Mouse (Mus musculus): ENCODE results near the gene Bcl6. TPM values are rescaled to one million over a fixed set of nuclear protein-coding genes. Genes with fewer than 3 reads are reported as not detected.

The Bcl6 gene
- total and polyA plus RNA-seq, 3 experiments, result 0.20 to 0.60 (median 0.25) TPM

GRCm38 (mm10) chr16:23986871-23987270 lies 1.8 kb downstream of the Bcl6 start:
- H3K36me3 ChIP-seq (replicated peaks in 1 of 2; ENCODE audit: control insufficient read depth in 1 of 2, insufficient read depth in 1 of 2, low read length in 1 of 2), result no peaks in the 10 kb centered on the region
- no peak for DNase-seq (ENCODE audit: extremely low read depth)
- TF ChIP-seq MXI1 (IDR thresholded peaks at IDR 0.05; ENCODE audit: low read depth, low read length), result no peak
- TF ChIP-seq ZMIZ1 (IDR thresholded peaks at IDR 0.05; ENCODE audit: low read depth, low read length), result no peak
- no peak for TF ChIP-seq MEF2A (IDR thresholded peaks at IDR 0.05; ENCODE audit: borderline replicate concordance, low read depth, low read length)
- no peak for TF ChIP-seq CHD1 (IDR thresholded peaks at IDR 0.05; ENCODE audit: low read depth, low read length)
- TF ChIP-seq KAT2A (IDR thresholded peaks at IDR 0.05; ENCODE audit: insufficient replicate concordance, low read length), result no peak
- TF ChIP-seq BHLHE40 (IDR thresholded peaks at IDR 0.05; ENCODE audit: low read depth, low read length), result no peak
- no peak for TF ChIP-seq MAX (IDR thresholded peaks at IDR 0.05; ENCODE audit: low read length)
- no peak for TF ChIP-seq TBP (conservative IDR thresholded peaks at IDR 0.05; ENCODE audit: low read depth, low read length)
- TF ChIP-seq SIN3A (IDR thresholded peaks at IDR 0.05; ENCODE audit: low read length), result no peak
- no peak for TF ChIP-seq POLR2A (IDR thresholded peaks at IDR 0.05; ENCODE audit: low read depth, low read length)
- TF ChIP-seq SMC3 (IDR thresholded peaks at IDR 0.05; ENCODE audit: low read depth, low read length), result no peak
- no peak for TF ChIP-seq GABPA (IDR thresholded peaks at IDR 0.05; ENCODE audit: insufficient replicate concordance, low read depth, low read length)
- no peak for TF ChIP-seq IRF4 (IDR thresholded peaks at IDR 0.05; ENCODE audit: low read depth, low read length)
- TF ChIP-seq JUN (IDR thresholded peaks at IDR 0.05; ENCODE audit: insufficient read depth, low read depth, low read length), result no peak
- no peak for TF ChIP-seq POLR2AphosphoS2 (IDR thresholded peaks at IDR 0.05; ENCODE audit: low read depth, low read length)
- TF ChIP-seq CTCF (conservative IDR thresholded peaks at IDR 0.05 in 1 of 2, IDR thresholded peaks at IDR 0.05 in 1 of 2; ENCODE audit: low read depth in 2 of 2, low read length in 2 of 2), result no peak
- TF ChIP-seq RAD21 (IDR thresholded peaks at IDR 0.05; ENCODE audit: low read depth, low read length), result no peak
- TF ChIP-seq ZKSCAN1 (IDR thresholded peaks at IDR 0.05; ENCODE audit: borderline replicate concordance, low read depth, low read length), result no peak
- no peak for TF ChIP-seq MYC (IDR thresholded peaks at IDR 0.05; ENCODE audit: low read depth, low read length)
- no peak for TF ChIP-seq E2F4 (IDR thresholded peaks at IDR 0.05; ENCODE audit: insufficient replicate concordance, low read depth, low read length)
- H3K27ac ChIP-seq (ENCODE audit: insufficient read depth, low read depth), result no peak overlapping the region
- dilution Hi-C loops (cut with MboI; ENCODE audit: extremely low pct_ligation_motif_present, extremely low pct_unique_long_range_greater_than_20kb, low sequenced_read_pairs) (no loop called here), in situ Hi-C loops (cut with MboI; ENCODE audit: low pct_ligation_motif_present, low pct_unique_long_range_greater_than_20kb, low sequenced_read_pairs) (loop anchor here (10.0 to 25.0 kb wide), 3 partner anchors 650 to 875 kb away; no protein-coding TSS in a partner anchor)
- no peak overlapping the region for H3K4me3 ChIP-seq (replicated peaks in 1 of 3; ENCODE audit: low read depth in 2 of 3, low read length in 2 of 3, poor library complexity in 1 of 3)
- no peak overlapping the region for H3K9ac ChIP-seq (ENCODE audit: insufficient read depth, low read depth)
- no peaks in the 10 kb centered on the region for H3K79me2 ChIP-seq (replicated peaks; ENCODE audit: control insufficient read depth, extremely low read depth, insufficient read depth, poor library complexity, severe bottlenecking)
- peaks cover 6 to 37% of the 10 kb centered on the region in 2 experiments for H3K4me1 ChIP-seq (ENCODE audit: control insufficient read depth in 1 of 2, insufficient read depth in 2 of 2)
- H3K9me3 ChIP-seq (replicated peaks; ENCODE audit: low read length), result no peaks in the 10 kb centered on the region
- H3K4me2 ChIP-seq (ENCODE audit: insufficient read depth, low read depth, poor library complexity, severe bottlenecking), result peak overlapping the region; percentile 100; the same call in 1 of the 2 replicates
- peaks cover 60% of the 10 kb centered on the region for H3K27me3 ChIP-seq (replicated peaks)

GRCm38 (mm10) chr16:23986176-23986575 lies 2.5 kb downstream of the Bcl6 start:
- Histone ChIP-seq H3K9ac (ENCODE audit: insufficient read depth, low read depth) (no peak overlapping the region), H3K4me2 (ENCODE audit: insufficient read depth, low read depth, poor library complexity, severe bottlenecking) (no peak overlapping the region; the same call in 1 of the 2 replicates), H3K27ac (ENCODE audit: insufficient read depth, low read depth) (no peak overlapping the region), H3K79me2 (replicated peaks; ENCODE audit: control insufficient read depth, extremely low read depth, insufficient read depth, poor library complexity, severe bottlenecking) (no peaks in the 10 kb centered on the region), H3K9me3 (replicated peaks; ENCODE audit: low read length) (no peaks in the 10 kb centered on the region), H3K36me3 (replicated peaks in 1 of 2; ENCODE audit: control insufficient read depth in 1 of 2, insufficient read depth in 1 of 2, low read length in 1 of 2) (no peaks in the 10 kb centered on the region), H3K4me1 (ENCODE audit: control insufficient read depth in 1 of 2, insufficient read depth in 2 of 2) (peaks cover 6 to 33% of the 10 kb centered on the region in 2 experiments), H3K4me3 (replicated peaks in 1 of 3; ENCODE audit: low read depth in 2 of 3, low read length in 2 of 3, poor library complexity in 1 of 3) (no peak overlapping the region), H3K27me3 (replicated peaks) (peaks cover 55% of the 10 kb centered on the region)
- no peak for DNase-seq (ENCODE audit: extremely low read depth)
- TF ChIP-seq BHLHE40 (IDR thresholded peaks at IDR 0.05; ENCODE audit: low read depth, low read length) (no peak), SIN3A (IDR thresholded peaks at IDR 0.05; ENCODE audit: low read length) (no peak), ZMIZ1 (IDR thresholded peaks at IDR 0.05; ENCODE audit: low read depth, low read length) (no peak), CHD2 (IDR thresholded peaks at IDR 0.05; ENCODE audit: low read length) (no peak), RCOR1 (conservative IDR thresholded peaks at IDR 0.05; ENCODE audit: low read depth, low read length) (no peak), EP300 (IDR thresholded peaks at IDR 0.05; ENCODE audit: low read length) (no peak), ZNF384 (IDR thresholded peaks at IDR 0.05; ENCODE audit: low read depth, low read length) (no peak), JUND (conservative IDR thresholded peaks at IDR 0.05; ENCODE audit: low read depth, low read length) (no peak), POLR2A (IDR thresholded peaks at IDR 0.05; ENCODE audit: low read depth, low read length) (no peak)
- dilution Hi-C loops (cut with MboI; ENCODE audit: extremely low pct_ligation_motif_present, extremely low pct_unique_long_range_greater_than_20kb, low sequenced_read_pairs) (no loop called here), in situ Hi-C loops (cut with MboI; ENCODE audit: low pct_ligation_motif_present, low pct_unique_long_range_greater_than_20kb, low sequenced_read_pairs) (loop anchor here (10.0 to 25.0 kb wide), 3 partner anchors 651 to 876 kb away; no protein-coding TSS in a partner anchor)
